Mouse (Mus musculus): ENCODE measurements around the gene Ift57.

DNA sequence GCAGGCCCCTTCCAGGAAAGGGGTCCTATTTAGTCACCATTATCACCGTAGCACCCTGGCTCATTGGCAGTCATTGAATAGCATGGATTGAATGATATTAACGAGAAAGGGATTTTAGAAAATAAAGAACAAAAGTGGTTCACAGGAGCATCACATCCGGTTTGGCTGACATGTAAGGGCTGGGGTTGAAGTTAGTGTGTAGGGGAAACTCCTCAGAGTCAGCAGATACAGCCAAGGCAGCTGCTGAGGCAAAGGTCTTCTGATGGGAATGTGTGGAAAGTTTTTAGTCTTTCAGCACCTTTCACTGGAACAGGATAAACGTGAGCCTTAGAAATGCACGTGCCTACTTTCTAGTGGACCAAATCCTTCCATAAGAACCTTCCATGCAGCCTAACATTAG lies 41.0 kb upstream of the Ift57 start:
- TF ChIP-seq POLR2A (IDR thresholded peaks at IDR 0.05; ENCODE audit: control insufficient read depth, extremely low read depth, insufficient read depth, low read length, poor library complexity) (no peak), CTCF (IDR thresholded peaks at IDR 0.05; ENCODE audit: borderline replicate concordance, control insufficient read depth, extremely low read depth, insufficient read depth, low read length, poor library complexity) (no peak)
